Mouse (Mus musculus): ENCODE measurements around the gene Ddx43. TPM values are rescaled to one million over a fixed set of nuclear protein-coding genes. Genes with fewer than 3 reads are reported as not detected.
"Not testable (repeated sequence)": the region's sequence is repeated elsewhere in the genome, so short reads cannot be mapped to it uniquely, and the experiment has no call there.

Gene Ddx43
- polyA plus RNA-seq, 1 experiment from 2014 or later: 0.31 TPM

DNA sequence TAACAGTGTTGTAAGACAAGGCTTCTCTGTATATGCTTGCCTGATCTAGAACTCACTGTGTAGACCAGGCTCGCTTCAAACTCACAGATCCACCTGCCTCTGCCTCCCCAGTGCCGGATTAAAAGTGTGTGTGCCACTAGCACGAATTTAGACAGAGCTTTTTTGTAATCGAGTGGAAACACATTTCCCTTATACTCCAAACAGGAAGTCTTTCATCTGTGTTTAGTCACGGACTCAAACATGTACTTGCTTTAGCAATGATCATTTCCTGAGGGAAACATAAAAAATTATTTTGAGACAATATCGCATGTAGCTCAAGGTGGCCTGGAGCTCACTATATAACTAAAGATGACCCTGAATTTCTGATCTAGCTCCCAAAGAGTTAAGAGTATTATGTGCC is 32.2 kb upstream of the Ddx43 start:
- no peak for ATAC-seq
- H3K27ac ChIP-seq: no peak overlapping the region
- H3K4me3 ChIP-seq (replicated peaks): no peak overlapping the region
- no peaks in the 10 kb centered on the region for H3K9me3 ChIP-seq
- no peaks in the 10 kb centered on the region for H3K36me3 ChIP-seq
- H3K4me1 ChIP-seq (replicated peaks): no peaks in the 10 kb centered on the region
- 82% methylated on average over 6 of the region's 6 CpGs for WGBS
- no peak overlapping the region for H3K9ac ChIP-seq (replicated peaks)
- H3K27me3 ChIP-seq: no peaks in the 10 kb centered on the region
- no peak overlapping the region for H3K4me2 ChIP-seq (replicated peaks)

DNA sequence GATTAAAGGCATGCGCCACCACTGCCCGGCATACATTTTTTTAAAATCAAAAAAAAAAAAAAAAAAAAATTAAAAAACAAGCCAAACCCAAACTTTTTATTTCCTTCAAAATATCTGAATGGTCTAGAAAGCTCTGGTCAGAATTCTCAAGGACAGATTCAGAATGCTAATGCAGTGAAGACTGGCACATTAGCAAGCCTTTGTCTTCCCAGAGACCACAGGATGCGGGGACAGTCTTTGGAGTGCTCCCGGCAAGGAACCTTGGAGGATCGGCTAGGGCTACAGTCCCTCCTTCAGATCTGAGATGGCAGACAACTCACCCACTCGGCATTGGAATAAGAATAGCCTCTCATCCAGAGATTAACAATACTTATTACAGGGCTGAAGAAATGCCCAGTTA is 30.9 kb upstream of the Ddx43 start:
- Histone ChIP-seq H3K9me3 (no peaks in the 10 kb centered on the region), H3K36me3 (no peaks in the 10 kb centered on the region), H3K4me1 (replicated peaks) (no peaks in the 10 kb centered on the region), H3K27me3 (no peaks in the 10 kb centered on the region), H3K4me2 (replicated peaks) (no peak overlapping the region), H3K27ac (no peak overlapping the region), H3K4me3 (replicated peaks) (no peak overlapping the region), H3K9ac (replicated peaks) (no peak overlapping the region)
- no peak for ATAC-seq
- WGBS: 89% methylated on average over 6 of the region's 6 CpGs

DNA sequence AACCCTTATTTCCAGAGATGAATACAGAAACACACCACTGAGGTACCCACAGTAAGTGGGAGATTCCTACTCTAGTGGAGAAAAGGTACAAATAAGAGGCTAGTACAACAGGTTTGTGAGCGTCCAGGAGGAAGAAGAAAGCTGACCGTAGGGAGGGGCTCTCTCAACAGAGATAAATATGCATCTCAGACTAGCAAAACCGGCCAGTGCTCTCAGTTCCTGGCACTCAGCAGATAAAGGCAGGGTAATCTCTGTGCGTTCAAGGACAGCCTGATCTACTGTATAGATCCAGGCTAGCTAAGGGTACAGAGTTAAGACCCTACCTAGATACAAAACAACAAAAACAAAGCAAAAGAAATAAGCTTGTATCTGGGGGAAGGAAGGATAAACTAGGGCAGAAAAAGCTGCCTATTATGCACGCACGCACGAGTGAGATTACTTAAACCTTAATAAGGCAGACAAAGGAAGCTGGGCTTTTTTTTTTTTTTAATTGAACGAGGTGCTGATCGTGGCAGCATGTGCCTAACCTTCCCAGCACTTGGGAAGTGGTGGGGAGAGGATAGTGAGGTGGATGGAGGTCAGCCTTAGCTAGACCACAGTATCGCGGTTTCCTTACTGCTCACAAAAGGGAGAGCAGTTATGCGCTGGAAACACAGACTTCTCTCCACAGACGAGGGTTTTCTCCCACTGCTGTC is 29.6 kb upstream of the Ddx43 start:
- no peak overlapping the region for H3K9ac ChIP-seq (replicated peaks)
- H3K4me1 ChIP-seq (replicated peaks): no peaks in the 10 kb centered on the region
- ATAC-seq: no peak
- no peaks in the 10 kb centered on the region for H3K27me3 ChIP-seq
- 54% methylated on average over 13 of the region's 13 CpGs for WGBS
- H3K36me3 ChIP-seq: no peaks in the 10 kb centered on the region
- no peak overlapping the region for H3K4me2 ChIP-seq (replicated peaks)
- no peak overlapping the region for H3K4me3 ChIP-seq (replicated peaks)
- H3K27ac ChIP-seq: no peak overlapping the region
- H3K9me3 ChIP-seq: no peaks in the 10 kb centered on the region

DNA sequence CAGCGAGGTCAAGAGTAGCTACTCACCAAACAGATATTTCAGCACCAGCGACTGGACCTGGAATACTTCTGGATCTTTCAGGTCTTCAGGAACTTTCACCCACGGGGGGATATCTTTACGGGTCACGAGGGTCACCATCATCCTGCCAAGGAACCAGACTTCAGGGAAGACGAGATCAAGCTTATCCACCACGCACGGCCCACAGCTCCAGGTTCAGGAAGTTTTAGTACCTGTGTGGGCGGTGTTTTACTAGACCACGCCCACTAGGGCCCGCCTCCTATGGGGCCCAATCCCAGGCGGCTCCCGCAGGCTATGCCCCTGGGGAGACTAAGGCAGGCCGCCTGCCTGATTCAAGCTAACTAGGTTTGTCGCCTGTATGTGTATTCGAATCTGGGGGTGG is 27.6 kb upstream of the Ddx43 start, which contains the start of gene Dppa5a:
TSS of gene Dppa5a (minus strand) at position 219 of the 400 bp plus-strand sequence.
- not testable (repeated sequence) for H3K27me3 ChIP-seq; H3K9me3 ChIP-seq; H3K27ac ChIP-seq; H3K9ac ChIP-seq (replicated peaks); H3K4me2 ChIP-seq (replicated peaks); H3K36me3 ChIP-seq; H3K4me3 ChIP-seq (replicated peaks); H3K4me1 ChIP-seq (replicated peaks); ATAC-seq
- 93% methylated on average over 16 of the region's 16 CpGs for WGBS

DNA sequence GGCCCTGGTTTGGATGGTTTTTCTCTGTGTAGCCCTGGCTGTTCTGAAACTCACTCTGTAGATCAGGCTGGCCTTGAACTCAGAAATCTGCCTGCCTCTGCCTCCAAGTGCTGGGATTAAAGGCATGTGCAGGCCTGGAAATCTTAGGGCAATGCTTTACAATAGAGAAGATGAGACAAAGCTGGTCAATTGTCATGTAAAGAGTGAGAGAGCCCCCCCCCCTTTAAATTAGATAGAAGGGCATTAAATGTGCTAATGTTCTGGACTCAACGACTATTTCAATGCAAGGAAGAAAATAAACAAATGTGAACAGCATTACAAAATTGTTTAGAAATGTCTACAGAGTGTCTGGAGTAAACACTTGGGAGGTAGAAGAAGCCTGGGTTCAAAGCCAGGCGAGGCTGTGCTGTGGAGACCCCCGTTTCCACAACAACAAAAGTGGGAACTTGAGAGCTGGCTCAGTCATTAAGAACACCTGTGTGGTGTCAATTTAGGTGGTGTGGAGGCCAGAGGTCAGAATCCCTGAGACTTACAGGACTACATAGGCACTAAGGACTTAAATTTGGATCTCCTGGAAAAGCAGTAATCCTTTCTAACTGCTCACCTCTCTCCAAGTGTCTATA is 26.8 kb upstream of the Ddx43 start:
- no peak for ATAC-seq
- Histone ChIP-seq H3K27me3 (no peaks in the 10 kb centered on the region), H3K4me3 (replicated peaks) (no peak overlapping the region), H3K4me2 (replicated peaks) (no peak overlapping the region), H3K4me1 (replicated peaks) (no peaks in the 10 kb centered on the region), H3K9me3 (no peaks in the 10 kb centered on the region), H3K27ac (no peak overlapping the region), H3K36me3 (no peaks in the 10 kb centered on the region), H3K9ac (replicated peaks) (no peak overlapping the region)
- WGBS: 80% methylated on average over 3 of the region's 3 CpGs

DNA sequence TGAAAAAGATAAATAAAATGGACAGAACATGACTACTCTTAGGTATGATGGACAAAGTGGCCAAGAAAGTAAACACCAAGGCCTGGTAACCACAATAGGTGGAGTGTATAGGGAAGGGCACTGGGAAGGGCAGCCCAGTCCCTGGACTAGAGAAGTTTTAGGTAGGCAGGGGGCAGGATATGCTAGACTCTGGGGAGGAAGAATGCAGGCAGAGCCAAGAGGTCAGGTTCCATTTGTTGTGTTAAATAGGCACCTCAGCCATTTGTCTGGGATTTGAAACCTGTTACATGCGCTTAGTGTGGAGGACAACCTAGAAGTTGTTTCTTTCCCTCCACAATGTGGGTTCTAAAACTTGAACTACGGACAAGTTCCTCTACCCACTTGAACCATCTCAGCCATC is 26.2 kb upstream of the Ddx43 start:
- no peaks in the 10 kb centered on the region for H3K27me3 ChIP-seq
- H3K27ac ChIP-seq: no peak overlapping the region
- no peaks in the 10 kb centered on the region for H3K36me3 ChIP-seq
- 92% methylated on average over 2 of the region's 2 CpGs for WGBS
- no peaks in the 10 kb centered on the region for H3K4me1 ChIP-seq (replicated peaks)
- H3K4me3 ChIP-seq (replicated peaks): no peak overlapping the region
- no peak overlapping the region for H3K4me2 ChIP-seq (replicated peaks)
- no peak overlapping the region for H3K9ac ChIP-seq (replicated peaks)
- ATAC-seq: no peak
- no peaks in the 10 kb centered on the region for H3K9me3 ChIP-seq

DNA sequence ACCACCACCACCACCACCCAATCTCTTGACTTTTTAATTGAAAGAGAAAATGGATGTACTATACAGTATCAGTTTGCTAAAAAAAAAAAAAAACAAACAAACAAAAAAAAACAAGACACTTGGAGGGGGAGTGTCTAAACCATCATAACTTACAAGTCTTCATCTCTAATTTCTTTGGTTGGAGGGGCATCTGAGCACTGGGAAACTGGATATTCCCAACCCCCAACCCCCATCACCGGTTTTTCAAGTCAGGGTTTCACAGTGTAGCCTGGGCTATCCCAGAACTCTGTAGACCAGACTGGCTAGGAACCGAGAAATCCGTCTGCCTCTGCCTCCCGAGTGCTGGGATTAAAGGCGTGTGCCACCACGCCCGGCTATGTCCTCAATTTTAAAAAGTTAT is 25.8 kb upstream of the Ddx43 start:
- no peak overlapping the region for H3K27ac ChIP-seq
- ATAC-seq: no peak
- H3K4me2 ChIP-seq (replicated peaks): no peak overlapping the region
- WGBS: 92% methylated on average over 7 of the region's 7 CpGs
- no peak overlapping the region for H3K4me3 ChIP-seq (replicated peaks)
- H3K36me3 ChIP-seq: no peaks in the 10 kb centered on the region
- H3K9me3 ChIP-seq: no peaks in the 10 kb centered on the region
- H3K9ac ChIP-seq (replicated peaks): no peak overlapping the region
- H3K27me3 ChIP-seq: no peaks in the 10 kb centered on the region
- H3K4me1 ChIP-seq (replicated peaks): no peaks in the 10 kb centered on the region

DNA sequence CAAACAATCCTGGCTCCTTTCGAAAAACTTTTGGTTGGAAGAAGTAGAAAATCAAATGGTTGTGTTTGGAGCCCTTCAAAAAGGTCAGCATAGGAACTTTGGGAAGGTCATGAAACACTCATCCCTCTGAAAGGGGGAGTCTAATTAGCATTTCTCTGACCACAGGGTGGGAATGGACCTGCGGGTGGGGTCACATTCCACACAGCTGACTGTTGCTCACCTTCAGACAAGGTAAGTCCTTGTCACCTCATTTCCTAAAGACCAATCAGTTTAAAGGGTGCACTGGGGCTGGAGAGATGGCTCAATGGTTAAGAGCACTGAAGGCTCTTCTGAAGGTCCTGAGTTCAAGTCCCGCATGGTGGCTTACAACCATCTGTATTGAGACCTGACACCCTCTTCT is 24.1 kb upstream of the Ddx43 start:
- Histone ChIP-seq H3K9ac (replicated peaks) (no peak overlapping the region), H3K27me3 (no peaks in the 10 kb centered on the region), H3K4me1 (replicated peaks) (no peaks in the 10 kb centered on the region), H3K4me2 (replicated peaks) (no peak overlapping the region), H3K9me3 (no peaks in the 10 kb centered on the region), H3K27ac (no peak overlapping the region), H3K36me3 (no peaks in the 10 kb centered on the region), H3K4me3 (replicated peaks) (no peak overlapping the region)
- 97% methylated on average over 3 of the region's 3 CpGs for WGBS
- no peak for ATAC-seq

DNA sequence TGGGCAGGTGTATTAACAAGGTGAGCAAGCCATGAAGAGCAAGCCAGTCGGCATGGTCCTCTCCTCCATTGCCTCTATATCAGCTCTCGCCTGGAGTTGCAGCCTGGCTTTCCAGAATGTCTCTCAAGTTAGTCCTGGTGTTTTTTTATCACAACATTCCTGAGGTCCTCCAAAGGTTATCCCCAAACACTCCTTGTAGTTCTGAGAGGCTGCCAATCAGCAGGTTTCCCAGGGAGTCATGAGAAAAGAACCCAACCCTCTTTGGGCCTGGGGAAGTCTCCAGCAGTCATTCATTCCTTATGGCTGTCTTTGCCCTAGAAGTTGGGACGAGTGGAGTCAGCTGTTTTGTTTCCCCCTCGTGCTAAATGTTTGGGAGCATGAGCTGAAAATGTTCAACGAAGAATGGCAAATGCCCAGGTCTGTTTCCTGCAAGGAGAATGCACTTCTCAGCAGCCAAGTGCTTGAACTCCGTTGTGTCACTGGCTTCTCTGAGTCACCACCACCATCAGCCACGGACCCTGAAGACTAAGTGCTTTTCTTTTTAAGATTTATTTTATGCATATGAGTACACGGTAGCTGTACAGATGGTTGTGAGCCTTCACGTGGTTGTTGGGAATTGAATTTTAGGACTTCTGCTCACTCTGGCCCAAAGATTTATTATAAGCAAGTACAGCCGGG is 22.6 kb upstream of the Ddx43 start:
- Histone ChIP-seq H3K27me3 (no peaks in the 10 kb centered on the region), H3K9me3 (no peaks in the 10 kb centered on the region), H3K27ac (no peak overlapping the region), H3K36me3 (no peaks in the 10 kb centered on the region), H3K4me3 (replicated peaks) (no peak overlapping the region), H3K9ac (replicated peaks) (no peak overlapping the region), H3K4me2 (replicated peaks) (no peak overlapping the region), H3K4me1 (replicated peaks) (peaks cover 5% of the 10 kb centered on the region)
- no peak for ATAC-seq
- 90% methylated on average over 10 of the region's 10 CpGs for WGBS

DNA sequence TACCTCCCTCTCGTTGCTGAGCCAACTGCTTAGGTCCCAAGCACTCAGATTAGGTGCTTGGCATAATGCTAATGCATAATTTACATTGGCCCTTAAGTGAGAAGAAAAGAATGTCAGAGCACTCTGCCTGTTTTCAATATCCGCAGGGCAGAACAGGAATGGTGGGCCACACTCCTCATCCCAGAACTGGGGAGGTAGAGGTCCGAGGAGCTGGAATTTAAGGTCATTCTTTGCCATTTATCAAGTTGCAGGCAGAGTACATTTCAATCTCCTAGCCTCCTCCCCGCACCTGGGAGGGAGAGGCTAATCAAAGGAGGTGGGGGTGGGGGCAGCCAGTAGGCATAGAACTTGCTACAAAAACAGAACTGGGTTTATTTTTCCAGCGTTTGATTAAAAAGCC is 21.2 kb upstream of the Ddx43 start:
- Histone ChIP-seq H3K27me3 (0 out of 2 replicates have a peak, but pooled peaks cover under 1% of the 10 kb centered on the region), H3K36me3 (no peaks in the 10 kb centered on the region), H3K9ac (replicated peaks) (no peak overlapping the region), H3K27ac (no peak overlapping the region), H3K4me3 (replicated peaks) (no peak overlapping the region), H3K4me1 (replicated peaks) (peaks cover 10% of the 10 kb centered on the region), H3K4me2 (replicated peaks) (no peak overlapping the region), H3K9me3 (no peaks in the 10 kb centered on the region)
- no peak for ATAC-seq
- 65% methylated on average over 5 of the region's 5 CpGs for WGBS

DNA sequence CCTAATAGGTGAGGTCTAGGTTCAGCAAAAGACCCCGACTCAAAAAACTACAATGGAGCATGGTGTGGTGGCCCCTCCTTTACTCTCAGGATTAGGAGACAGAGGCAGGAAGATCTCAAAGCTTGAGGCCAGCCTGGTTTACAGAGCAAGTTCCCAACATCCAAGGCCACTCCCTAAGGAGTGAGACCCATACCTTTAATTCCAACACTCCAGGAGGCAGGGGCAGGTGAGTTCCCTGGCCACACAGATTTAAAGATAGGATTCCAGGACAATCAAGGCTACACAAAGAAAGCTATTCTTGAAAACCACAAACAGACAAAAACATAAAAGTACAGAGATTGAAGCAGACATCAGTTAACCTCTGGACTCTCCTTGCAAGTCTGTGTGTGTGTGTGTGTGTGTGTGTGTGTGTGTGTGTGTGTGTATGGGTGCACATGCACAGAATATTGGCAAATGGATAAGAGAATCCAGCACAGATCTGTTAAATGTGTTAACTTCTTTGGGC is 20.6 kb upstream of the Ddx43 start:
- no peak overlapping the region for H3K4me2 ChIP-seq (replicated peaks)
- ATAC-seq: no peak
- 68% methylated on average over 1 of the region's 1 CpGs for WGBS

DNA sequence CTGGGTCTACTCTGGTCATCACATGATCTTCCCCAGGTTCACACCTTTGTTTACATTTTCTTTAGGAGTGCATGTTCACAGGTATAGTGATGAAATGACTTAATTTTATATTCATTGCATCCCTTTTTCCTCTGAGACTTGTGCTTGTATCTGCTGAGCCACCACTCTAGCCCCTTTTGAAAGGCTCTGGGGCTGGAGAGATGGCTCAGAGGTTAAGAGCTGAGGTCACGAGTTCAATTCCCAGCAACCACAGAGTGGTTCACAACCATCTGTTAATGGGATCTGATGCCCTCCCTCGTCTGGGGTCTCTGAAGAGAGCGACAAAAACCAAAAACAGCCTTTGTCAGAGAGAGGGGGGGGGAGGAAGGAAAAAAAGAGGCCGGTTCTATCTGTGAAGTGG is 20.1 kb upstream of the Ddx43 start:
- Histone ChIP-seq H3K27me3 (0 out of 2 replicates have a peak, but pooled peaks cover 7% of the 10 kb centered on the region), H3K9me3 (no peaks in the 10 kb centered on the region), H3K4me3 (replicated peaks) (no peak overlapping the region), H3K4me1 (replicated peaks) (peaks cover 10% of the 10 kb centered on the region), H3K27ac (no peak overlapping the region), H3K9ac (replicated peaks) (no peak overlapping the region), H3K36me3 (no peaks in the 10 kb centered on the region), H3K4me2 (replicated peaks) (no peak overlapping the region)
- 85% methylated on average over 4 of the region's 4 CpGs for WGBS
- ATAC-seq: no peak

More for the DNA sequence above, 20.6 kb upstream of the Ddx43 start:
- H3K4me1 ChIP-seq (replicated peaks): peaks cover 10% of the 10 kb centered on the region
- 0 out of 2 replicates have a peak, but pooled peaks cover 4% of the 10 kb centered on the region for H3K27me3 ChIP-seq
- H3K9ac ChIP-seq (replicated peaks): no peak overlapping the region
- no peaks in the 10 kb centered on the region for H3K9me3 ChIP-seq
- no peaks in the 10 kb centered on the region for H3K36me3 ChIP-seq
- H3K27ac ChIP-seq: no peak overlapping the region
- H3K4me3 ChIP-seq (replicated peaks): no peak overlapping the region

Data from midbrain, embryonic 13.5 days (tissue).